13 mouse cellular contexts compared by ENCODE assay signal in the genomic region with DNA sequence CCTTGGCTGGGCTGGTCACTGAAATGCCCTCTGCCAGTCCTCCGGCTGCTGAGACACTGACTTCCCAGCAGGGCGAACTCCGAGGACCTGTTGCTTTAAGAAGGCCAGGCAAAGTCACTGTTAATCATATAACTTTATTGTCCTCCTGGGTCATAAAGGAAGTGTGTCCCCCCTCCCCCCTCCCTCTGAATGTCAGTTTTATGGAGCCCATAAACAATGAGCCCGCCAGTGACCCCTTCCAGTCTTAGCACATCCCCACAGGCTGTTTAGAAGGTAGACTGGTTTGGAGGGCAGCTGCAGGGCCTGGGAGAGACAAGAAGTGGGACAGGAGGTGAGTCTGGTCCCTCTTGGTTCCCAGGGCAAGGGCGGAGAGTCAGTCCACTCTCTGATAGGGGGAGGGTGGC. TPM values are rescaled to one million over a fixed set of nuclear protein-coding genes. Genes with fewer than 3 reads are reported as not detected.
DNase-seq lines count a peak whose midpoint lies in the region; ATAC-seq lines count a peak whose summit lies in the region.
"Had no signal": no experiment of that assay in that cellular context is flagged by ENCODE, and none has a peak within 500 bp of the region (broad histone marks: within the 10 kb centered on the region; RNA-seq: fewer than 3 reads in every experiment).

No protein-coding gene starts in this region.

- H3K27me3 ChIP-seq in kidney, embryonic 14.5 days (ENCODE audit: control insufficient read depth, insufficient read depth, low read length) = no peaks in the 10 kb centered on the region
- no peaks in the 10 kb centered on the region for H3K27me3 ChIP-seq in neural tube, embryonic 12.5 days (replicated peaks)
- H3K27me3 ChIP-seq in forebrain, embryonic 12.5 days = peaks cover 14% of the 10 kb centered on the region

- peak overlapping the region; percentile 82 for H3K27ac ChIP-seq in kidney, embryonic 14.5 days (ENCODE audit: low read depth, low read length)
- H3K27ac ChIP-seq in neural tube, embryonic 12.5 days = no peak overlapping the region
- H3K27ac ChIP-seq in forebrain, embryonic 12.5 days = no peak overlapping the region
- H3K27ac ChIP-seq: hindbrain, embryonic 14.5 days; midbrain, embryonic 12.5 days had no signal

- peak; percentile 73 for ATAC-seq in kidney, embryonic 14.5 days (ENCODE audit: low FRiP score, low TSS enrichment)
- ATAC-seq in neural tube, embryonic 12.5 days (ENCODE audit: low FRiP score, low read depth) = no peak
- ATAC-seq in forebrain, embryonic 12.5 days (ENCODE audit: low FRiP score) = no peak
- ATAC-seq in activated CD4-positive, CD25-positive, alpha-beta regulatory T cell, adult 4 months = no peak

- H3K36me3 ChIP-seq in kidney, embryonic 14.5 days (ENCODE audit: control insufficient read depth, insufficient read depth, low read length) = peaks cover 4% of the 10 kb centered on the region; the same call in 1 of the 2 replicates
- H3K36me3 ChIP-seq in neural tube, embryonic 12.5 days = peaks cover 15% of the 10 kb centered on the region
- H3K36me3 ChIP-seq in forebrain, embryonic 12.5 days (replicated peaks) = peaks cover 20% of the 10 kb centered on the region

- H3K9ac ChIP-seq in kidney, embryonic 14.5 days (ENCODE audit: low read depth, low read length) = 0 out of 2 replicates have a peak overlapping the region, but pooled peaks have one; percentile 7
- H3K9ac ChIP-seq in neural tube, embryonic 12.5 days = no peak overlapping the region
- H3K9ac ChIP-seq in forebrain, embryonic 12.5 days = no peak overlapping the region
- H3K9ac ChIP-seq: midbrain, embryonic 12.5 days had no signal

- peak overlapping the region; percentile 24 for H3K4me3 ChIP-seq in kidney, embryonic 14.5 days (ENCODE audit: low read length)
- no peak overlapping the region; the same call in 1 of the 2 replicates for H3K4me3 ChIP-seq in neural tube, embryonic 12.5 days
- H3K4me3 ChIP-seq in forebrain, embryonic 12.5 days (replicated peaks) = no peak overlapping the region
- H3K4me3 ChIP-seq: midbrain, embryonic 12.5 days had no signal

- WGBS in kidney, embryonic 14.5 days = 2% methylated on average over 5 of the region's 5 CpGs
- 5% methylated on average over 5 of the region's 5 CpGs for WGBS in neural tube, embryonic 12.5 days
- 76% methylated on average over 5 of the region's 5 CpGs for WGBS in forebrain, embryonic 12.5 days

- H3K4me1 ChIP-seq in kidney, embryonic 14.5 days (ENCODE audit: control insufficient read depth, insufficient read depth, low read length) = peaks cover 45% of the 10 kb centered on the region
- peaks cover 41% of the 10 kb centered on the region for H3K4me1 ChIP-seq in neural tube, embryonic 12.5 days
- peaks cover 39% of the 10 kb centered on the region for H3K4me1 ChIP-seq in forebrain, embryonic 12.5 days

- H3K4me2 ChIP-seq in kidney, embryonic 14.5 days (replicated peaks; ENCODE audit: low read depth, low read length) = peak overlapping the region; percentile 44
- peak overlapping the region; percentile 34 for H3K4me2 ChIP-seq in neural tube, embryonic 12.5 days (replicated peaks)
- H3K4me2 ChIP-seq in forebrain, embryonic 12.5 days = no peak overlapping the region
- H3K4me2 ChIP-seq: hindbrain, embryonic 14.5 days; midbrain, embryonic 12.5 days had no signal

- DNase-seq in kidney, adult 8-10 months = no peak
- peak; percentile 72 for DNase-seq in embryo, embryonic 10.5 days (ENCODE audit: low spot score)
- peak; percentile 69 for DNase-seq in kidney, postnatal 10 days
- DNase-seq in cerebellum, adult 8-10 months = no peak
- DNase-seq: adrenal gland, postnatal 25 days; cerebellum, postnatal 14 days; heart, adult 18-20 months had no signal

- H3K9me3 ChIP-seq in kidney, embryonic 14.5 days (ENCODE audit: control insufficient read depth, low read length) = peaks cover 6% of the 10 kb centered on the region; the same call in 1 of the 2 replicates
- peaks cover 6% of the 10 kb centered on the region; the same call in 1 of the 2 replicates for H3K9me3 ChIP-seq in neural tube, embryonic 12.5 days
- peaks cover 9% of the 10 kb centered on the region for H3K9me3 ChIP-seq in forebrain, embryonic 12.5 days
- H3K9me3 ChIP-seq: midbrain, embryonic 12.5 days had no signal

RNA-seq across cellular contexts. Expression of a gene that starts 46.9 kb away (rescaled TPM):
- polyA plus RNA-seq in kidney, embryonic 14.5 days (2014; fragmentation: Nextera tagmentation; extraction: Ambion mirVana) = 30.8 and 37.6 TPM in 2 replicates
- 35.2 and 42.7 TPM in 2 replicates for polyA plus RNA-seq in neural tube, embryonic 12.5 days (2016; fragmentation: Nextera tagmentation; extraction: Ambion mirVana)
- 34.7 and 36.7 TPM in 2 replicates for polyA plus RNA-seq in forebrain, embryonic 12.5 days (2016; fragmentation: Nextera tagmentation; extraction: Ambion mirVana)
- polyA plus RNA-seq in activated CD4-positive, CD25-positive, alpha-beta regulatory T cell, adult 4 months (2017; shearing (Covaris generic)) = 1 to 10 TPM in 1 of 2 experiments, not detected in 1; 1.4 TPM

Comparison
In these comparisons a context has a peak if more than half of its experiments do, and no peak if none do; other contexts are left out.
1. DNase-seq: peak in embryo, embryonic 10.5 days (single experiment) and kidney, postnatal 10 days (single experiment); none in kidney, adult 8-10 months (0 of 2) and cerebellum, adult 8-10 months (single experiment).
2. RNA of a gene that starts 46.9 kb away (polyA plus RNA-seq): 35.2 to 42.7 TPM in neural tube, embryonic 12.5 days, 30.8 to 37.6 TPM in kidney, embryonic 14.5 days and 34.7 to 36.7 TPM in forebrain, embryonic 12.5 days; 1.4 TPM in activated CD4-positive, CD25-positive, alpha-beta regulatory T cell, adult 4 months; every median in the first group is over 10 times any median in the second.